Mouse (Mus musculus) C2C12 (cell line): ENCODE results near the gene Lhx1. TPM values are rescaled to one million over a fixed set of nuclear protein-coding genes. Genes with fewer than 3 reads are reported as not detected.

ENCODE experiments used
- H3K27me3 ChIP-seq: one replicate; pipeline ENCODE4 v1.6.1; 2011; ENCODE audit not compliant: control insufficient read depth, insufficient read depth, insufficient read length
- H3K36me3 ChIP-seq: one replicate; pipeline ENCODE4 v1.6.1; 2011; ENCODE audit not compliant: control insufficient read depth, insufficient read depth
- H3K4me3 ChIP-seq: one replicate; pipeline ENCODE4 v1.5.1; 2011; ENCODE audit warnings: mild to moderate bottlenecking, control low read depth; ENCODE audit not compliant: poor library complexity, insufficient read depth, severe bottlenecking
- H3K79me2 ChIP-seq: one replicate; pipeline ENCODE4 v1.6.1; 2011; ENCODE audit not compliant: control insufficient read depth, insufficient read depth
- H3K79me3 ChIP-seq: one replicate; pipeline ENCODE4 v1.6.1; 2011; ENCODE audit warnings: low read depth, control low read depth
- H3ac ChIP-seq: one replicate; pipeline ENCODE3; 2011; ENCODE audit warnings: low read depth; ENCODE audit not compliant: control insufficient read depth, insufficient read length
- CEBPB ChIP-seq: IDR thresholded peaks from one replicate; pipeline ENCODE4 v1.6.1; 2011; ENCODE audit warnings: low read depth, mild to moderate bottlenecking, control low read depth, moderate library complexity
- CTCF ChIP-seq: IDR thresholded peaks from one replicate; pipeline ENCODE4 v1.5.1; 2011; ENCODE audit not compliant: control insufficient read depth, insufficient read depth, insufficient read length
- FOSL1 ChIP-seq: IDR thresholded peaks from one replicate; pipeline ENCODE4 v1.8.0; 2011; ENCODE audit warnings: mild to moderate bottlenecking, low read length; ENCODE audit not compliant: poor library complexity, insufficient read depth, severe bottlenecking
- MAX ChIP-seq: IDR thresholded peaks from one replicate; pipeline ENCODE4 v1.6.1; 2011; ENCODE audit warnings: mild to moderate bottlenecking, control low read depth
- MYOD1 ChIP-seq: IDR thresholded peaks from one replicate; pipeline ENCODE4 v1.6.1; 2011; ENCODE audit warnings: low read depth; ENCODE audit not compliant: control insufficient read depth, insufficient read length
- MYOG ChIP-seq: IDR thresholded peaks from one replicate; pipeline ENCODE4 v1.6.1; 2011; ENCODE audit not compliant: control insufficient read depth, insufficient read length; ENCODE audit errors: extremely low read depth
- USF1 ChIP-seq: IDR thresholded peaks from one replicate; pipeline ENCODE4 v1.6.1; 2011; ENCODE audit warnings: low read depth, mild to moderate bottlenecking, control low read depth, moderate library complexity
- polyA plus RNA-seq: library from polyadenylated mRNA; unstranded; fragments of >200 nt; fragmentation: generic; extraction: Trizol; gene quantifications from one replicate; pipeline ENCODE4 v1.2.1, GENCODE M21; 2012; ENCODE audit warnings: missing spikeins

Gene Lhx1
- polyA plus RNA-seq, 1 experiment = not detected

DNA sequence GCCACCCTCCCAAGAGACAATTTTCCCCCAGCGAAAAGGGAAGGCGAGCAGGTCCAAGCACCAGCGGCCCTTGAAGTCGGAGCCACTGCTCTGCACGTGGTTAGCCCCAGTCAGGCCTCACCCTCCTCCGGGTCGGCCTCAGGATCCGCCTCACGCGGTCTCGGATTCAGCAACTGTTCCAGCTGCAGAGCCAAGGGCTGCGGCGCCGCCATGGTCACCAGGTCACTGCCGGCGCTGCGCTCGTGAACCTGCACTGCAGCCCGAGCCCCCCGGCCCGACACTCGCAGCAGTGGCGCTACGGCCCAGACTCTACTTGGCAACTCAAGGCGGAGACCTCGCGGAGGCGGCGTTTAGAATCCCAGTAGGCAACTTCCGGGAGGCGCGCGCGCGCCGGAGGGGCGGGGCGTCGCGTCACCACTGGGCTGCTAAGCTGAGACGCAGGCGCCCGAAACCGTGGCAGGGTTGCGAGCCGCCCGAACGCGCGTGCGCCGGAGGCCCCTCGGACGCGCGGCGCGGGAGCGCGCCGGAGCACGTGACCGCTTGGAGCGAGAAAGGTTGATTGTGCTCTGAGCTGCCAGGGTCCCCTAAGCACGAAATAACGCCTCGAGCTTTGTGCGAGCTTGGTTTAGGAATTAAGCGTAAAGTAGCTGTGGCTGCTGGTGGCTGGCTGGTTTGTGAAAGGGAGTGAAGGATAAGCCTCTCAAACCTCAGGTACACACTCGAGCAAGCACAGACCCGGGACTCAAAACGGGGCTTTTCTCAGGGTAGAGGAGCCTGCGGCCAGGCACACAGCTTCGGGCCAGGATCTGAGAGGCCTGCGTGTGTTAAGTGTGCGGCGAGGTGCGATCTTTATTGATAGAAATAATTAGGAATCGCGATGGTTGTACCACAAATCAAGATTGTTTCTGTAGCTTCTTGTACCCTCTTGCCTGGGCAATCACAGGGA, 11.9 kb downstream of the Lhx1 start, which contains the start of gene Aatf:
Gene Aatf (minus strand): TSS at position 352 of the 946 bp plus-strand sequence.
- Histone ChIP-seq H3ac (peak within 1 kb of the TSS; percentile 98), H3K36me3 (peaks cover 30% of the 10 kb centered on the region), H3K27me3 (peaks cover 15% of the 10 kb centered on the region), H3K4me3 (peak within 1 kb of the TSS; percentile 84), H3K79me3 (peaks cover 23% of the 10 kb centered on the region), H3K79me2 (peaks cover 42% of the 10 kb centered on the region)
- TF ChIP-seq CTCF = no peak
- no peak for TF ChIP-seq MYOG
- TF ChIP-seq MYOD1 = no peak
- peak; percentile 94 for TF ChIP-seq MAX
- TF ChIP-seq FOSL1 = no peak
- TF ChIP-seq USF1 = peak; percentile 95
- TF ChIP-seq CEBPB = no peak

DNA sequence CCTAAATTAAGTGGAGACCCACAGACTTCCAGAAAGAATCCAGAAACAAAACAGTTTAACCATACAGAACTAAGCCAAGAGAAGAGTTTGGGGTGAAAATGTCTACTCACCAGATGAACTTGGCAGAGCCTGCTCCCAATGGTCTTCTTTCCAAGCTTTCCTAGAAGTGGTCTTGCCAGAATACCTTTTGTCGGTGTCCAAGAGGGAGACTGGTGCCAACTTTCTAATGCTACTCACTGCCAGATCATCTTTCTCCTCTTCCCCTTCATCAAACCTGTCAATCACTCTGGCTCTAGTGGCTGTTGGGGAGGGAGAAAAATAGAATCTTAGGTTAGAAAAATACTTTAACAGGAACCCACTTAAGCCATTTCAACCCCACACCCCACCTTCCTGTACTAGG, 13.3 kb downstream of the Lhx1 start:
- H3ac ChIP-seq = no peak overlapping the region
- H3K79me3 ChIP-seq = peaks cover 26% of the 10 kb centered on the region
- H3K27me3 ChIP-seq = peaks cover 15% of the 10 kb centered on the region
- H3K4me3 ChIP-seq = peak overlapping the region; percentile 84
- TF ChIP-seq CEBPB (no peak), MYOG (no peak), USF1 (no peak), MYOD1 (no peak), MAX (no peak), CTCF (no peak), FOSL1 (no peak)
- peaks cover 46% of the 10 kb centered on the region for H3K79me2 ChIP-seq
- H3K36me3 ChIP-seq = peaks cover 44% of the 10 kb centered on the region

DNA sequence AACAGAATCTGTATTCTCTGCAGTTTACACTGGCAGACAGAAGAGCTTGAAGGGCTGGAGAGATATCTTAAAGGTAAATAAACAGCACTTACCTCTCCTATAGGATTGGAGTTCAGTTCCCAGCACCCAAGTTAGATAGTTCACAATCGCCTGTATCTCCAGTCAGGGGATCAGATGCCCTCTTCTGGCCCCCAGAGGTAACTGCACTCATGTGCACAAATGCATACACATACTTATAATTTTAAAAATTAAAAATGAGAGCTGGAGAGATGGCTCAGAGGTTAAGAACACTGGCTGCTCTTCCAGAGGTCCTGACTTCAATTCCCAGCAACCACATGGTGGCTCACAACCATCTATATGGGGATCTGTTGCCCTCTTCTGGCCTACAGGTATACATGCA, 21.0 kb downstream of the Lhx1 start:
- Histone ChIP-seq H3K4me3 (no peak overlapping the region), H3K79me3 (peaks cover 18% of the 10 kb centered on the region), H3K79me2 (peaks cover 32% of the 10 kb centered on the region), H3K36me3 (peaks cover 88% of the 10 kb centered on the region), H3K27me3 (no peaks in the 10 kb centered on the region), H3ac (no peak overlapping the region)
- TF ChIP-seq MYOG (no peak), CEBPB (no peak)

DNA sequence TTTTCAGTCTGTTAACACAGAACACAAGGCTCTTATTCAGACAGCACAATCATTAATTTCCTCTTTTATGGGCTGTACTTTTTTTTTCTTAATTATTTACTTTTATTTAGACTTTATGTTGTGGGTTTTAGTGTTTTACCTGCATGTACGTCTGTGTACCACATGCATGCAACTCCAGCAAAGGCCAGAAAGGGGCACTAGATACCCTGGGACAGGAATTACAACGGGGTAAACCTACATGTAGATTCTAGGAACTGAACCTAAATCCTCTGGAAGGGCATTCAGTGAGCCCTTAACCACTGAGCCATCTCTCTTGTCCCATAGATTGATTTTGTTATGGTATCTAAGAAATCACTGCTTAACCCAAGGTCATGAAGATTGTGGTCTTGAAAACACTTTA, 27.4 kb downstream of the Lhx1 start:
- H3K36me3 ChIP-seq = peaks cover 56% of the 10 kb centered on the region
- no peak overlapping the region for H3ac ChIP-seq
- peaks cover 11% of the 10 kb centered on the region for H3K79me3 ChIP-seq
- H3K79me2 ChIP-seq = peaks cover 24% of the 10 kb centered on the region
- H3K27me3 ChIP-seq = no peaks in the 10 kb centered on the region
- H3K4me3 ChIP-seq = no peak overlapping the region
- no peak for TF ChIP-seq CTCF
- TF ChIP-seq MAX = no peak
- TF ChIP-seq MYOD1 = no peak
- TF ChIP-seq FOSL1 = no peak
- TF ChIP-seq MYOG = no peak
- TF ChIP-seq CEBPB = no peak
- TF ChIP-seq USF1 = no peak

DNA sequence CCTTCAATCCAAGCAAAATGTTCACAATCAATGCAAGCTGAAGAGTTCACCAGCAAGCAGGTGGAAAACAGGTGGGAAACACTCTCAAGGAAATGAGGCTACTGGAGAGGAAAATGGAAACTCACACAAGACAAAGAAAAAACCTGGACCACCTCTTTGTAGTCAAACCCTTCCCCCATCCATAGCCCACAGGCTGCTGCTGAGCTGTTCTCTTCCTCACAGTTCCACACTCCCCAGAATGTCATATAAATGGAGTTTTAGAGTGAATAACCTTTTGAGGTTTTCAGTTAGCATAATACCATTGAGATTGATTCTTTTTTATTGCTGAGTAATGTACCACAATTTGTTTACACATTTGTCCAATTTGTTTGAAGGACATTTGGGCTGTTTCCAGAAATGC, 28.4 kb downstream of the Lhx1 start:
- H3K4me3 ChIP-seq = no peak overlapping the region
- H3K36me3 ChIP-seq = peaks cover 56% of the 10 kb centered on the region
- no peak for TF ChIP-seq FOSL1
- no peak for TF ChIP-seq MYOG
- TF ChIP-seq MYOD1 = no peak
- TF ChIP-seq USF1 = no peak
- TF ChIP-seq CTCF = no peak
- TF ChIP-seq MAX = no peak
- TF ChIP-seq CEBPB = no peak
- H3K79me3 ChIP-seq = peaks cover 13% of the 10 kb centered on the region
- peaks cover 24% of the 10 kb centered on the region for H3K79me2 ChIP-seq
- no peaks in the 10 kb centered on the region for H3K27me3 ChIP-seq
- no peak overlapping the region for H3ac ChIP-seq

DNA sequence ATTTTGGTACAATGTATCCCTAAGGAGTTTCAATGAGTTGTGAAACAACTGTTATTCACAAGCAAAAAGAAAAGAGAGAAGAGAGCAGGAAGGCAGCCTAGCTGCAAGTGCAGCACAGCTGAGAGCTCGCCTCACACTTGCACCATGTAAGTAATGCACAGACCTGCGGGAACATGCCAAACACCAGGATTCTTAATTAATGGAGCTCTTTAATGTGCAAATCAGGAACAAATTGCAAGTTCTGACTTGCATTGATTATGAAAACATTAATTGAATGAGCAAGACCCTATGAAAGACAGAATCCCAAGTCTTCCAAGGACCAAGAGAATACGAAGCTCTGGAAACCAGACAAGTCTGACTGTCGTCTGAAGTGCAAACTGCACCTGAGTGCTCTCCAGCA, 29.6 kb downstream of the Lhx1 start:
- peaks cover 24% of the 10 kb centered on the region for H3K79me2 ChIP-seq
- H3K79me3 ChIP-seq = peaks cover 13% of the 10 kb centered on the region
- no peak overlapping the region for H3ac ChIP-seq
- TF ChIP-seq FOSL1 = no peak
- TF ChIP-seq CEBPB = no peak
- H3K27me3 ChIP-seq = no peaks in the 10 kb centered on the region
- H3K36me3 ChIP-seq = peaks cover 58% of the 10 kb centered on the region
- no peak overlapping the region for H3K4me3 ChIP-seq
